Mouse (Mus musculus) brain, embryonic 18.5 days (tissue): ENCODE measurements at regions not wholly inside any gene's neighbourhood (a gene's known extent, or its start where the extent isn't known, plus 50 kb on each side); places are given as distances from the start of the nearest gene placed in this dataset.

ENCODE experiments used
- DNase-seq: peaks from one replicate; pipeline ENCODE4 v3.0.0-alpha.2; 2012; ENCODE audit warnings: low read depth, low spot score

GRCm38 (mm10) chr15:97188545-97188944 lies 58.4 kb upstream of the Pced1b start:
- DNase-seq: no peak

- DNase-seq: no peak
Observed at GRCm38 (mm10) chr15:97187831-97188230, 59.1 kb upstream of the Pced1b start.

- DNase-seq: no peak
Observed at GRCm38 (mm10) chr15:97186034-97186433, 60.9 kb upstream of the Pced1b start.

GRCm38 (mm10) chr15:97182617-97183038 lies 64.3 kb upstream of the Pced1b start:
- DNase-seq: no peak

- DNase-seq: peak; percentile 43
Observed at GRCm38 (mm10) chr15:97180970-97181669, 65.8 kb upstream of the Pced1b start.

- no peak for DNase-seq
Observed at GRCm38 (mm10) chr15:97178286-97178685, 68.6 kb upstream of the Pced1b start.

GRCm38 (mm10) chr15:97177806-97178205 lies 69.1 kb upstream of the Pced1b start:
- no peak for DNase-seq

- no peak for DNase-seq
Observed at GRCm38 (mm10) chr15:97174989-97175388, 71.9 kb upstream of the Pced1b start.

- DNase-seq: no peak
Observed at GRCm38 (mm10) chr15:97173233-97173632, 73.7 kb upstream of the Pced1b start.

GRCm38 (mm10) chr15:97170074-97170473 lies 76.8 kb upstream of the Pced1b start:
- DNase-seq: no peak

GRCm38 (mm10) chr15:97169381-97169780 lies 77.5 kb upstream of the Pced1b start:
- DNase-seq: no peak

- DNase-seq: no peak
Observed at GRCm38 (mm10) chr15:97167116-97167515, 79.8 kb upstream of the Pced1b start.

- DNase-seq: no peak
Observed at GRCm38 (mm10) chr15:97164616-97165015, 82.3 kb upstream of the Pced1b start.

GRCm38 (mm10) chr15:97163971-97164370 lies 82.9 kb upstream of the Pced1b start:
- no peak for DNase-seq

GRCm38 (mm10) chr15:97163090-97163489 lies 83.8 kb upstream of the Pced1b start:
- DNase-seq: no peak

- DNase-seq: no peak
Observed at GRCm38 (mm10) chr15:97162305-97162704, 84.6 kb upstream of the Pced1b start.

GRCm38 (mm10) chr15:97161530-97161929 lies 85.4 kb upstream of the Pced1b start:
- no peak for DNase-seq

- DNase-seq: peak; percentile 37
Observed at GRCm38 (mm10) chr15:97152354-97152753, 94.6 kb upstream of the Pced1b start.

GRCm38 (mm10) chr15:97151793-97152192 lies 95.1 kb upstream of the Pced1b start:
- peak; percentile 52 for DNase-seq

- DNase-seq: no peak
Observed at GRCm38 (mm10) chr15:97150983-97151735, 95.4 kb upstream of the Slc38a4 start.

GRCm38 (mm10) chr15:97141958-97142357 lies 86.2 kb upstream of the Slc38a4 start:
- no peak for DNase-seq

- DNase-seq: no peak
Observed at GRCm38 (mm10) chr15:97138265-97138664, 82.5 kb upstream of the Slc38a4 start.

GRCm38 (mm10) chr15:97135291-97135690 lies 79.5 kb upstream of the Slc38a4 start:
- DNase-seq: peak; percentile 50
